Mouse (Mus musculus) kidney, adult 2 months (tissue): ENCODE results near the gene Jmjd8.
A peak's percentile ranks its signal among the peaks of the same experiment; 100 is the strongest.

ENCODE experiments used
- CTCF ChIP-seq: fragments of 200-500 bp; conservative IDR thresholded peaks from 2 replicates; pipeline ENCODE4 v1.5.1; 2011; ENCODE audit warnings: low read depth, mild to moderate bottlenecking, control low read depth, low read length, moderate library complexity, mixed read lengths; ENCODE audit not compliant: insufficient read depth, insufficient read length
- POLR2A ChIP-seq: fragments of 200-500 bp; IDR thresholded peaks from one replicate; pipeline ENCODE4 v1.6.1; 2011; ENCODE audit warnings: low read depth, low read length, control low read depth

DNA sequence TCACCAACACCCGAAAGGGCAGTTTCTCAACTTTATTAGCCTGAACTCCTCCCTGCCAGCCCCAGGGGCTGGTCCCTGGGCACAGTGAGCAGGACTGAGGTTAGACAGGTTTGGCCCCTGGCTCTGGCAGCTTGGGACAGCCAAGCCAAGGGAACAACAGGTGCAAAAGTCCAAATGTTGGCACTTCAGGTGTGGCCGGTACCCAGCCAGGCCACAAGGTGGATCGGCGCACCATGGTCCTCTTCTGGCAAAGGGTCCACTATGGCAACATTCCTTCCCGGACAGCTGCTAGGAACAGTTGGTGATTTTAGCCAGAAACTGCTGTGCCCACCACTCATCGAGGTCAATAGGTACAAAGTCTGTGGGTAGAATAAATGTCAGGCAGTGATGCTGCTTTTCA is 35.0 kb downstream of the Jmjd8 start:
- TF ChIP-seq CTCF (peak; percentile 38), POLR2A (no peak)
